Mouse (Mus musculus): Measurements from ENCODE around the gene Dock8. TPM values are rescaled to one million over a fixed set of nuclear protein-coding genes. Genes with fewer than 3 reads are reported as not detected.

The Dock8 gene
- polyA plus RNA-seq, 1 experiment: 0.57 TPM

DNA sequence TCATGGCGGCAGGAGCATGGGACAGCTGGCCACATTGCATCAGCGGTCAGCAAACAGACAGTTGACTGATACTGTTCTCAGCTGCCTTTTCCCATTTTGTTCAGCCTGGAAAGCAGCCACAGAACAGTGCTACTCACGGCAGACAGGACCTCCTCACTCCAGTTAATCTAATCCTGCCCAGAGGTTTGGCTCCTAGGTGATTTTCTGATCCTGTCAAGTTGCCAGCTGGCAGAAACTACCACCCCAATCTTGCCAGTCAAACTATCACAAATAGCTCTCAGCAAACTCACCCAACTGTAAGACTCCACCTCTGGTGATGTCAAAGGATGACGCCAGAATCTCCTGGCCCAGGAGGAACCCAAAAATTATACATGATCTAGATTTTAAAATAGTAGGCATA lies 146.8 kb downstream of the Dock8 start:
- no peaks in the 10 kb centered on the region for H3K27me3 ChIP-seq (ENCODE audit: control insufficient read depth, insufficient read depth, low read length, poor library complexity, severe bottlenecking)

DNA sequence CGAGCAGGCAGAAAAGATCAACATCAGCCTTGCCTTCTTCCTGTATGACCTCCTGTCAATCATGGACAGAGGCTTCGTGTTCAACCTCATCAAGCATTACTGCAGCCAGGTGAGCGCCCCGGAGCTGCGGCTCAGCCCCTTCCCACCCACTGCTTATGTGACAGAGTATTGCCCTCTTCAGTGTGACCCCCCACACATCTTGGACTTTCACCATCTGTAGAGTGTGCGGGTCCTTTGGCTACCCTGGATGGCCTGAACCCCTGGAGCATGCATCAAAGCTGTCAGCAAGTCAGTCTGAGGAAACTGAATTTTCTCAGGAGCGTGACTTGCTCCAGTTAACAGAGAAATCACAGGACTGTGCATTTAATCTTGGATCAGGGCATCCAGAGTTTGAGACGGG lies 150.5 kb downstream of the Dock8 start:
- Histone ChIP-seq H3K27me3 (ENCODE audit: control insufficient read depth, insufficient read depth, low read length, poor library complexity, severe bottlenecking) (no peaks in the 10 kb centered on the region), H3K4me1 (ENCODE audit: control insufficient read depth, insufficient read depth, low read length) (no peaks in the 10 kb centered on the region), H3K36me3 (ENCODE audit: control insufficient read depth, insufficient read depth, low read length, poor library complexity, severe bottlenecking) (no peaks in the 10 kb centered on the region), H3K4me3 (ENCODE audit: low read depth, low read length) (no peak overlapping the region), H3K27ac (ENCODE audit: insufficient read depth, low read length) (no peak overlapping the region), H3K9me3 (replicated peaks; ENCODE audit: control insufficient read depth, insufficient read depth, low read length, poor library complexity, severe bottlenecking) (no peaks in the 10 kb centered on the region), H3K9ac (ENCODE audit: low read depth, poor library complexity, severe bottlenecking) (no peak overlapping the region)
- no peak for TF ChIP-seq CTCF (IDR thresholded peaks at IDR 0.05; ENCODE audit: low read depth, low read length)
- no peak for TF ChIP-seq POLR2A (IDR thresholded peaks at IDR 0.05; ENCODE audit: insufficient read depth, low read length)

More for the DNA sequence above, 146.8 kb downstream of the Dock8 start:
- no peak overlapping the region for H3K4me3 ChIP-seq (ENCODE audit: low read depth, low read length)
- no peak overlapping the region for H3K9ac ChIP-seq (ENCODE audit: low read depth, poor library complexity, severe bottlenecking)
- no peak overlapping the region for H3K27ac ChIP-seq (ENCODE audit: insufficient read depth, low read length)
- TF ChIP-seq CTCF (IDR thresholded peaks at IDR 0.05; ENCODE audit: low read depth, low read length): no peak
- no peak for TF ChIP-seq EP300 (IDR thresholded peaks at IDR 0.05; ENCODE audit: insufficient read depth, low read depth, low read length)
- no peak for TF ChIP-seq POLR2A (IDR thresholded peaks at IDR 0.05; ENCODE audit: insufficient read depth, low read length)
- H3K4me1 ChIP-seq (ENCODE audit: control insufficient read depth, insufficient read depth, low read length): no peaks in the 10 kb centered on the region
- no peaks in the 10 kb centered on the region for H3K36me3 ChIP-seq (ENCODE audit: control insufficient read depth, insufficient read depth, low read length, poor library complexity, severe bottlenecking)
- no peaks in the 10 kb centered on the region for H3K9me3 ChIP-seq (replicated peaks; ENCODE audit: control insufficient read depth, insufficient read depth, low read length, poor library complexity, severe bottlenecking)

DNA sequence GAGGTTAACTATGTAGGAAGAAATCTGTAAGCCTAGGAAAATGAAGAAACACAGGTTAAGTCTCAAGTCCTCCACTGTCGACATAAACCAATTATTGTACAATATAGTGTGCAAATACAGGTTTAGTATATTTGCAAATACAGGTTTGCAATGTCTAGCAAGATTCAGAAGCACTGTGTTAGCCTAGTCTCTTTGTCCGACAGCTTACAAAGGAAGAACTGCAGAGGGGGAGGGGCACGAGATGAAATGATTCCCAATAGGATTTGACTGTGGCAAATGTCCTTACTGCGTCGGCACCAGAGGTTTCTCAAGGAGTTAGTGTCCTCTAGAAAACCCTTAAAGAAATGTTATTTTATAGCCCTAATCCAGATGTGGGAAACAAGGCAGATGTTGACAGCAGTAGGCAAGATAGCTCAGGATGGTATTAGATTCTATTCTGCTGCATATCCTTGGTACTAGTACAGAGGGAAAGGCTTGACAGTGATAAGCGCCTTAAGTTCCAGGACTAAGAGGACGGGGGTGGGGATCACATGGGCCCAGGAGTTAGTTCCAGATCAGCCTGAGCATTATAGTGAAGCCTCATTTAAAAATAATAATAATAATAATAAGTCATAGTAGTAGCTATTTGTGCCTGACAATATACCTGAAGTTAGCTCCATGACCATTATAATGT lies 155.3 kb downstream of the Dock8 start:
- no peaks in the 10 kb centered on the region for H3K9me3 ChIP-seq (replicated peaks; ENCODE audit: control insufficient read depth, insufficient read depth, low read length, poor library complexity, severe bottlenecking)
- no peaks in the 10 kb centered on the region for H3K27me3 ChIP-seq (ENCODE audit: control insufficient read depth, insufficient read depth, low read length, poor library complexity, severe bottlenecking)
- no peak for TF ChIP-seq EP300 (IDR thresholded peaks at IDR 0.05; ENCODE audit: insufficient read depth, low read depth, low read length)
- no peak for TF ChIP-seq CTCF (IDR thresholded peaks at IDR 0.05; ENCODE audit: low read depth, low read length)
- TF ChIP-seq POLR2A (IDR thresholded peaks at IDR 0.05; ENCODE audit: insufficient read depth, low read length): no peak
- no peaks in the 10 kb centered on the region for H3K36me3 ChIP-seq (ENCODE audit: control insufficient read depth, insufficient read depth, low read length, poor library complexity, severe bottlenecking)
- H3K4me1 ChIP-seq (ENCODE audit: control insufficient read depth, insufficient read depth, low read length): no peaks in the 10 kb centered on the region
- H3K27ac ChIP-seq (ENCODE audit: insufficient read depth, low read length): no peak overlapping the region
- H3K9ac ChIP-seq (ENCODE audit: low read depth, poor library complexity, severe bottlenecking): no peak overlapping the region
- no peak overlapping the region for H3K4me3 ChIP-seq (ENCODE audit: low read depth, low read length)

DNA sequence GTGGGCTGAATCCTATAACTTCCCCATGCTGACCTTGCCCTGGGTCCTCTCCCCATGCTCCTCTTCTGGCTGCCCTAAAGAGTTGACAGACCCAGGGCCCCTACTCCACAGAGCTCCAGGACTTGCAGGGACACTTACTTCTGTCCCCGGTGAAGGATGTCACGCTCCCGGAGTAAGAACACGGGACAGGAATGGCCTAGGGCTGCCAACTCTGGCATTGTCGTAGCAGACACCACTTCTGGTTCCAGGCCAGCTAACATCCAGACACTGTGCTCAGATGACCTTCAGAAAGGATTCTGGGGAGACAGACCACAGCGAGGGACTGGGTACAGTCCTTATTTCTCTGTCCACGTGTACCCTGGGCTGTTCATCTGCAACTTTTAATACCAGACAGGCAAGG lies 155.9 kb downstream of the Dock8 start:
- no peak overlapping the region for H3K9ac ChIP-seq (ENCODE audit: low read depth, poor library complexity, severe bottlenecking)
- H3K27ac ChIP-seq (ENCODE audit: insufficient read depth, low read length): no peak overlapping the region
- no peak for TF ChIP-seq POLR2A (IDR thresholded peaks at IDR 0.05; ENCODE audit: insufficient read depth, low read length)
- TF ChIP-seq CTCF (IDR thresholded peaks at IDR 0.05; ENCODE audit: low read depth, low read length): no peak
- no peak for TF ChIP-seq EP300 (IDR thresholded peaks at IDR 0.05; ENCODE audit: insufficient read depth, low read depth, low read length)
- H3K27me3 ChIP-seq (ENCODE audit: control insufficient read depth, insufficient read depth, low read length, poor library complexity, severe bottlenecking): no peaks in the 10 kb centered on the region
- no peaks in the 10 kb centered on the region for H3K9me3 ChIP-seq (replicated peaks; ENCODE audit: control insufficient read depth, insufficient read depth, low read length, poor library complexity, severe bottlenecking)
- no peaks in the 10 kb centered on the region for H3K36me3 ChIP-seq (ENCODE audit: control insufficient read depth, insufficient read depth, low read length, poor library complexity, severe bottlenecking)
- H3K4me1 ChIP-seq (ENCODE audit: control insufficient read depth, insufficient read depth, low read length): no peaks in the 10 kb centered on the region
- H3K4me3 ChIP-seq (ENCODE audit: low read depth, low read length): no peak overlapping the region

DNA sequence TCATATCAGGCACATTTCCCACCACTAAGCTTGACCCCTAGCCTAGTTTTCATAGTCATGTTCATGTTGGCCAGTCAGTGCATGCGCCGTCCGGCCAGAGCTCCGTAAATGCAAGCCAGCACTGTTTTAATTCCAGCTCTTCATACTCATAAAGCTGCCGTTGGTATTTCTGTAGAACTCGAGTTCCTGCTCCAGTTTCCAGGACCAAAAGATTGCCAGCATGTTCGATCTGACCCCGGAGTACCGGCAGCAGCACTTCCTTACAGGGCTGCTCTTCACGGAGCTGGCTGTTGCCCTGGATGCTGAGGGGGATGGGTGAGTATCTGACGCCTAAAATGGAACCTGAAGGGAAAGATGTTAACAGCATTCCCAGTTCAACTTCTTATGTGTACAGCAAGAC lies 156.4 kb downstream of the Dock8 start:
- H3K27ac ChIP-seq (ENCODE audit: insufficient read depth, low read length): no peak overlapping the region
- no peak for TF ChIP-seq POLR2A (IDR thresholded peaks at IDR 0.05; ENCODE audit: insufficient read depth, low read length)
- TF ChIP-seq CTCF (IDR thresholded peaks at IDR 0.05; ENCODE audit: low read depth, low read length): no peak
- TF ChIP-seq EP300 (IDR thresholded peaks at IDR 0.05; ENCODE audit: insufficient read depth, low read depth, low read length): no peak
- no peak overlapping the region for H3K9ac ChIP-seq (ENCODE audit: low read depth, poor library complexity, severe bottlenecking)
- H3K27me3 ChIP-seq (ENCODE audit: control insufficient read depth, insufficient read depth, low read length, poor library complexity, severe bottlenecking): no peaks in the 10 kb centered on the region
- H3K36me3 ChIP-seq (ENCODE audit: control insufficient read depth, insufficient read depth, low read length, poor library complexity, severe bottlenecking): no peaks in the 10 kb centered on the region
- no peak overlapping the region for H3K4me3 ChIP-seq (ENCODE audit: low read depth, low read length)
- no peaks in the 10 kb centered on the region for H3K4me1 ChIP-seq (ENCODE audit: control insufficient read depth, insufficient read depth, low read length)
- H3K9me3 ChIP-seq (replicated peaks; ENCODE audit: control insufficient read depth, insufficient read depth, low read length, poor library complexity, severe bottlenecking): no peaks in the 10 kb centered on the region

DNA sequence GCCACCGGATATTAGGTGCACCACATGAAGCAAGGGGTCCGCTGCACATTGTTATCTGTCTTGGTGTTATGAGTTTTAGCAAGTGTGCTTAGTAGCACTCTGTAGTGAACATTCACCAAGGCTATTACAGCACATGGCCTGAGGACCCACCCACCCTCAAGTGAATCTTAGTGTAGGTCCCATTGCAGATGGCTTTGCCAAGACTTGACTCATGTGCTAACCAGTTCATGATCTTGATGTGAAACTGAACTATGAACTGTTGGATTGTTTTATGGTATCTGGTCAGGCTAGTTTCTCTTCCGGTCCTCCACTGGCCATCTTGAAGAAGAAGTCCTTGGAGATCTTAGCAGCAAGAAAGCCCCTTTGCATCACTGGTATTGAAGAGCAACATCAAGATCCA lies 162.9 kb downstream of the Dock8 start:
- Histone ChIP-seq H3K9me3 (replicated peaks; ENCODE audit: control insufficient read depth, insufficient read depth, low read length, poor library complexity, severe bottlenecking) (no peaks in the 10 kb centered on the region), H3K4me3 (ENCODE audit: low read depth, low read length) (no peak overlapping the region), H3K27ac (ENCODE audit: insufficient read depth, low read length) (no peak overlapping the region), H3K4me1 (ENCODE audit: control insufficient read depth, insufficient read depth, low read length) (no peaks in the 10 kb centered on the region), H3K9ac (ENCODE audit: low read depth, poor library complexity, severe bottlenecking) (no peak overlapping the region), H3K36me3 (ENCODE audit: control insufficient read depth, insufficient read depth, low read length, poor library complexity, severe bottlenecking) (no peaks in the 10 kb centered on the region), H3K27me3 (ENCODE audit: control insufficient read depth, insufficient read depth, low read length, poor library complexity, severe bottlenecking) (no peaks in the 10 kb centered on the region)
- TF ChIP-seq POLR2A (IDR thresholded peaks at IDR 0.05; ENCODE audit: insufficient read depth, low read length) (no peak), EP300 (IDR thresholded peaks at IDR 0.05; ENCODE audit: insufficient read depth, low read depth, low read length) (no peak), CTCF (IDR thresholded peaks at IDR 0.05; ENCODE audit: low read depth, low read length) (no peak)
